Mouse (Mus musculus): ENCODE measurements at regions not wholly inside any gene's neighbourhood (a gene's known extent, or its start where the extent isn't known, plus 50 kb on each side); places are given as distances from the start of the nearest gene placed in this dataset.

- TF ChIP-seq USF2 (conservative IDR thresholded peaks at IDR 0.05; ENCODE audit: low read depth, low read length) (no peak), CTCF (conservative IDR thresholded peaks at IDR 0.05 in 1 of 2, IDR thresholded peaks at IDR 0.05 in 1 of 2; ENCODE audit: low read depth in 2 of 2, low read length in 2 of 2) (no peak), POLR2A (IDR thresholded peaks at IDR 0.05; ENCODE audit: low read depth, low read length) (no peak), MXI1 (IDR thresholded peaks at IDR 0.05; ENCODE audit: low read depth, low read length) (no peak), ELF1 (IDR thresholded peaks at IDR 0.05; ENCODE audit: low read depth, low read length) (no peak), RCOR1 (conservative IDR thresholded peaks at IDR 0.05; ENCODE audit: low read depth, low read length) (no peak)
Measured at GRCm38 (mm10) chr3:39264671-39265430, 378.1 kb downstream of the Fat4 start.
